Mouse (Mus musculus): ENCODE data around the gene Arhgef2.

DNA sequence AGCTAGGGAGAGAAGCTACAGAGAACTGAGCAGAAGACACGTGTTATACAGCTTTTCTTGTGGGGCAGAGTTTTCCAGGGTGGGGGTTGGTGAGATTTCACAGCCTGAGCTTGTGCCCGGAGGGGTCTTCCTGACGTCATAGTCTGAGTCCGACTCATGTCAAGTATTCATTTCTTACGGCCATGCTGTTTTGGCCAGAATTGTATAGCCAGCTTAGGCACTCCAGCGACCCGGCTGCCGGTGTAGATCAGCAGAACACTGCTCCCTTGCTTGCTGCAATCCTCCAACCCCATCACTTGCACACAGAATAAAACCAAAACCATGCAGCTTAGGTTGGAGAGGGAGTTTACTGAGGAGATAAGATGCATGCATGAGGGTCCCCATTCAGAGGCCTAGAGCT, 49.9 kb downstream of the Arhgef2 start:
- TF ChIP-seq POLR2A (IDR thresholded peaks at IDR 0.05; ENCODE audit: borderline replicate concordance, low read depth, low read length) (no peak), CTCF (IDR thresholded peaks at IDR 0.05; ENCODE audit: low read depth, low read length) (no peak)
